Mouse (Mus musculus) kidney, adult 11 months (tissue): ENCODE measurements around the gene Manbal.

ENCODE experiments used
- DNase-seq: peaks from one replicate; pipeline ENCODE4 v3.0.0; 2022

The Manbal gene

DNA sequence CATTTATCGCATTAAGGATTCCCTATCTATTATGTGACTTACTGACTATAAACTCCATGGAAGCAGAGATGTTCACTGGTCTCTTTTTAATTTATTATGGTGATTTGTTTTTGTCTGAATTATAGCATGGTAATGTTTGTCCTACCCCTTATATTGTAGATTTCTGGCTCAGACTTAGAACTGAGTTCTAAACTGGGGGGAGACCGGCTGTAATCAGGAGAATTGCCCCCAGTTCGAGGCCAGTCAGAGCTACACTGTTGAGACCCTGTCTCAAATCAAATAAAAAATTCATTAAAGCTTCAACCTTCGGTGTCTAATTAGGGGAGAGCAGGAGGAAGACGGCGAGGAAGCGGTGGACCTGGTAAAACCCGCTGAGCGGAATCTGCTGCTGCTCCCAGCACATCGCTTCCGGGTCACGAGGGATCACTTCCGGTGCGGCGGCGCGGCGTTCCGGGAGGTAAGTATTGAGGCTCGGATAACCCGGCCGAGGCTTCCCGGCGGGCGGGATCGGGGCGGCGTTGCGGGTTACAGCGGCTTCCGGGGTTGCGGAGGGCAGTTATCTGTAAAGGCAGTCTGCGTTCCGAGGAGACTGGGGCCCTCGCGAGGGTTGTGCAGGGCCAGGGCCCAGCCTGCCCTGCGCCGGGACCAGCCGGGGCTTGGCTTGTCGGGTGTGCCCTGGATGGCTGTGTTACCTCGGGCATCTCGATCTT, at the start of gene Manbal:
Gene Manbal, plus strand, starts transcription at position 411 of the 710 bp plus-strand sequence.
- peak; percentile 90 for DNase-seq

DNA sequence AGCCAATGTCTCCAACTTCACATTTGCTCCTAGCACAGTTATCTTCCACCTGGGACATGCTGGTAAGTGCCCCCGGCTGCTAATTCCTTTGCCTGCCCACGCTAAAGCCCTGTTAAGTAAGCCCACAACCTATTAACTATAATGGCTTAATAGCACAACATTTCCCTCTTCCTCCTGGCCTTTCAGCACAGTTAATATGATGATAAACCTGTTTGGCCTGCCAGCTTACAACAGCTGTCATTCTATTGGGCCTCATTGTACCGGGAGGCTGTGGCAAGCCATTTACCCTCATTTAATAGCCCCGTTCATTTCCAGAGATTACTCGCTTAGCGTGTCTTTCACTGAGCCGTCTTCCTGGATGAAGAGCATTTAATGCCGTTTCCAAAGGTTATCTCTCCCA, 47.3 kb upstream of the Manbal start:
- no peak for DNase-seq

GRCm38 (mm10) chr2:157320886-157321285, 46.5 kb upstream of the Manbal start:
- DNase-seq = peak; percentile 39

GRCm38 (mm10) chr2:157322029-157322766, 45.2 kb upstream of the Manbal start:
- DNase-seq = no peak

- DNase-seq = no peak
Observed at GRCm38 (mm10) chr2:157325238-157325637, 42.2 kb upstream of the Manbal start.

GRCm38 (mm10) chr2:157328106-157328505, 39.3 kb upstream of the Manbal start:
- DNase-seq = no peak

GRCm38 (mm10) chr2:157328570-157328969, 38.8 kb upstream of the Manbal start:
- no peak for DNase-seq

DNA sequence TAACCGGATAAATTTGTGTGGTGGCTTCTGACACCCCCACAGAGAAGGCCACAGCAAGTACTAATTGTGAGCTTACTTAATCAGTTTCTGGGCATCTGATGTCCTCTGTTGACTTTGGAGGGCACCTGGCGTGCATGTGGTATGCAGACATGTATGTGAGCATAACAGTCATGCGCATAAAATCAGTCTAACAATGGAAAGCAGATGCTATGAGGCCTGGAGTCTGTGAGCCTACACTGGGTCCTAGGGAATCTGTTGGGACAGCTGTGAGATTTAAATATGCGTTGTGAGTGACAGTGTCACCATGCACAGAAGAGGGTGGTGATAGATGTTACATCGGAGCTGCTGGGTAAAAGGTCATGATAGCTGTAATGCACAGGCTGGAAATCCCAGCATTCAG, 35.3 kb upstream of the Manbal start:
- DNase-seq = no peak

DNA sequence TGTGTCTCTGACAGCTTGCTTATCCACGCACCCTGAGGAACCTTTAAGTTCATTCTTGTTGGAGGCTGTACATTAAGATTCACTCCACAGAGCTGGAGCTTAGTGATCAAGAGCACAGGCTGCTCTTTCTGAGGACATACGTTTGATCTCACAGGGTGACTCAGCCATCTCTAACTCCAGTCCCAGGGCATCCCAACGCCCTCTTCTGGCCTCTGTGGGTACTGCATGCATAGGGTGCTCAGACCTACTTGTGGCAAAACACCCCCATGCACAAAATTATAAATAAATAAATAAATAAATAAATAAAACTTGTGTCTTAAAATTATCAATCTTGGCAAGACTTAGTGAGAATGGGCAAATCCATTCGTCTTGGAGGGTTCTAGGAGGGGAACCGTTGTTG, 28.7 kb upstream of the Manbal start:
- peak; percentile 35 for DNase-seq

- DNase-seq = peak; percentile 11
Observed at GRCm38 (mm10) chr2:157339532-157339931, 27.9 kb upstream of the Manbal start.

DNA sequence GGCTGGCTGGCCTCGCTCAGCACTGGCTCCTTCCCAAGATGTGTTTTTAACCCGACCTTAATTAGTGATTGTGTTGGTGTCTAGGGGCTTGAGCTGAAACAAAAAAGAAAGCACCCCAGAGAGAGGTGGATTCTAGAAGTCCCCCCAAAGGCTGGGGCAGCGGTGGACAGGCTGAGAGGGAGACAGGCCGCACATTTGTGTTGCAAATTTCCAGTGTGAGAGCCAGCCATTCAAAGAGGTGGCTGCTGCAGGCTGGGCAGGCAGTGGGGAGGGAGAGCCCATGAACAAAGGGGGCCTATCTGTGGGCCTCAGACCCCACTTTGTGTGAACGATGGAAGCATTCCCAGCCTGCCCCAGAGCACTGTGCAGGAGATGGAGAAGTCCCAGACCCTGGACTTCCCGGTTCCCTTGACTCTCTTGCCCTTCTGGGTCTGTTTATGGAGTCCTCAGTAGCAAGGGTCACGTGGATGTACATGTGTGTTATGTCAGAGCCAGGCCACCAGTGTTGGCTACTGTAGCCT, 27.1 kb upstream of the Manbal start:
- DNase-seq = peak; percentile 19

DNA sequence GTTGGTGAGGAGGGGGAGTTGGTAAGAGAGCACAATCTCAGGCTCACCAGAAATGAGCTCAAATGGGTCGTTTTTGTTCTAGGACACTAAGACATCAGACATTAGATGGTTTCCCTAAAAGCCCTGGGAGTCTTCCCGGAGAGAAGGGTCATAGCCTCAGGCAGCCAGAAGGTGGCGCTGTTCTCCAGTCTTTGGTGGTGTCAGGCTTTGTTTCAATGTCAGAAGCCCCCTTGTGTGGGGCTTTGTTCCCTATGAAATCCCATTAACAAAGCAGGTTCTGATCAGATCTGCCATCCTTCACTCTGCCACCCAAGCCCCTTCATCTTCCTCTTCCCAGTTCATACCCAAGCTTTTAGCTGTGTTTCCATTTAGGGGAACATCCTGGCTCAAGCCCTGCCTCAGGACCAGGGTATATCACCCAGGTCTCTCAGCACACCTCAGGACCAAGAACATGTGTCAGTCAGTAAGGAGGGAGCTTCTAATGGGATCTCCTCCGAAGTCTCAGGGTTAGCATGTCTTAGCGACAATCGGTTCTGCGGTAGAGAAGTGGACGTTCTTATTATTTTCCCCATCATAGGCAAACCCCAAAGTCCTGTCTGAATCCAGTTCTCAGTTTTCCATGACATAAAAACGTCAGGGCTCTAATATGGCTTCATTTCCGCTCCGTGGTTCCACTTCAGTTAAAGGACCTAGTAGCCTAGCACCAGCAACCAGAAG, 25.7 kb upstream of the Manbal start:
- no peak for DNase-seq

- DNase-seq = no peak
Observed at GRCm38 (mm10) chr2:157342328-157342926, 25.0 kb upstream of the Manbal start.

DNA sequence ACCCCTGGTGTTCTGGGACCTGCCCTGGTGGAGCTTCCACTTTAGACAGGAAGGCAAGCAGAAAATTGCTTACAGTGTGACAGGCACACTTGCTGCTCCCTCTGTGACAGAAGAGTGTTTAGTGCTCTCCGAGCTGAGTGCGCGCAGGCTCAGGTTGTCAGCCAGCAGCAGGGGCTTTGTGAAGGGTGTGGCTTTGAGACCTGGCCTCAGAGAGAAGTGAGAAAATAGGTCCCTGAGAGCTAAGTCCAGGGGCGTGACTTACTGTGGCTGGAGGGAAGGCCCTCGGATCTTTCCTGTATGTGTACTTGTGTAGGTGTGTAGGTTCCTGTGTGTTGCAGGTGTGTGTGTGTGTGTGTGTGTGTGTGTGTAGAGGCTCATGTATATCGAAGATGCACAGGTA, 24.1 kb upstream of the Manbal start:
- DNase-seq = no peak

GRCm38 (mm10) chr2:157347361-157348159, 19.8 kb upstream of the Manbal start, which contains the start of gene Ghrh:
Gene Ghrh (minus strand): TSS chr2:157347506.
- no peak for DNase-seq

GRCm38 (mm10) chr2:157349121-157349778, 18.1 kb upstream of the Manbal start:
- DNase-seq = no peak

GRCm38 (mm10) chr2:157353183-157353582, 14.2 kb upstream of the Manbal start:
- no peak for DNase-seq

DNA sequence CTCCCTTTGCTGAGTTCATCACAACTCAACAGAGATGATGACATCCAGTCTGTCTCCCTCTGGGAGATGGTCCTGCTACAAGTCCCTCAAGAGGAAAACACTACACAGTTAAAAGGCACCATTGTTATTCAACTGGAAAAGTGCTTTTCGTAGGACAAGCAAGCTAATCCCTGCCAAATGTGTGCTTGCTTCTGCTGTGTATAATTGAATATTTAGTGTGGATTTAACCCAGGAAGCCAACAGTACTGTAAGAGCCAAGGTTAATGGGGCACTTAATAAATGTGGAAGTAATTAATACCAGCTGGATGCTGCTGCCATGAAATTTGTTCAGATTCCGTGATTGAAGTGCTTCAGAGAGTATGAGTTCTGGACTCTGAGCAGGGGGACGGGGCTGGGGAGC, 13.3 kb upstream of the Manbal start:
- DNase-seq = no peak

GRCm38 (mm10) chr2:157360028-157360427, 7.4 kb upstream of the Manbal start:
- DNase-seq = no peak

DNA sequence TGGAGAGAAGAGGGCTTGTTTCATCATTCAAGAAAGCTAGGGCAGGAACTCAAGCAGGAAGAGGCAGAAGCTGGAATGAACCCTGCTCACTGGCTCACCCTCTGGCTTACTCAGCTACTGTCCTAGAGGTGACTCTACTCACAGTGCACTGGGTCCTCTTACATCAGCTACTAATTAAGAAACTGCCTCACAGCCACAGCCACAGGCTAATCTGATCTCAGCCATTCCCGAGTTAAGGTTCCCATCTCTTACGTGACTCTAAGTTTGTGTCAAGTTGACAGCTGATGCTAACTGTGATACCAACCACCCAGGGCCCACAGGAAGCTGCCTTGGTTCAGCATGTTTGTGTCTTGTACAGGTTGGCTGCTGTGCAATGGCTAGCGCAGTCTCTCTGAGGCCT, 4.4 kb upstream of the Manbal start:
- no peak for DNase-seq

DNA sequence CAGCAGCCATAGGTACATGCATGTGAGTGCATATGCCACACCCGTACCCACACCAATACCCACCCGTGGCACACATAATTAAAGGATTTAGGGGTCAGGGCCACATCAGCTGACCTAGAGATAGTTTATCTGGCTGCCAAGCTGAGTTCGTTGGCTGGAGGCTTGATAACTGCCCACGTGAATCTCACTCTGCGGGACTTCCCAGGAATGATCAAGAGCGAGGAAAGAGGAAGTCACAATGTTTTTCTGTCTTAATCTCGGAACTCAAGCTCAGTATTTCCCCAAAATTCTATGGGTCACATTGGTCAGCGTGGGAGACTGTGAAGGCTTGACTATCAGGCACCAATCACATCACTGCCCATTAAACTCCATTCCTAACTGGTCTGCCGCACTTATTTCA, 632 bp upstream of the Manbal start:
- no peak for DNase-seq

DNA sequence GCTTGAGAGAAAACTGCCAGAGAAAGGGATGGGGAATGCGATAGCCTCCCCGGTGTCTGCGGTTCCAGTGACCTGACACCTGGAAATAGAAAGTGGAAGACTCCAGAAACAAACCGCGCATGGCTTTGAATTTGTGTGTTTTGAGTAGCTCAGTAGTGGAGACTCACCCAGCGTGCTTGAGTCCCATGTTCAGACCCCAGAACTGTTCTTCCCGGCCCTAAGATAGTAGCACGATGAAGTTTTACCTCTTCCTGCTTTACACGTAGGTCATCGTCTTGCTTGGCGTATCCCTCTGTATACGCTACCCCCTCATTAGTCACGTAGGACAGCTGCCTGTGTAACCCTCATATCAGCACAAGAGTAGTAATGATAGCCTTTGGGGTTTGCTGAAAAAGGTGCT, 597 bp downstream of the Manbal start:
- no peak for DNase-seq
